Mouse (Mus musculus) left cerebral cortex, adult 2 months (tissue): Measurements from ENCODE around the gene Cdk5r2. TPM values are rescaled to one million over a fixed set of nuclear protein-coding genes. Genes with fewer than 3 reads are reported as not detected.
"Not testable (repeated sequence)": the region's sequence is repeated elsewhere in the genome, so short reads cannot be mapped to it uniquely, and the experiment has no call there.

Experiments used
- DNase-seq, 2 experiments: peaks; one replicate each; pipeline ENCODE4 v3.0.0; 2021 to 2022; ENCODE audit warnings: low spot score in 2 of 2, mixed read lengths in 1 of 2; ENCODE audit errors: extremely low spot score in 1 of 2
- H3K27ac ChIP-seq: fragments of 200-600 bp; 2 replicates; pipeline ENCODE4 v1.8.1; 2022
- H3K4me3 ChIP-seq: fragments of 200-600 bp; 2 replicates; pipeline ENCODE4 v1.8.1; 2022
- CTCF ChIP-seq: fragments of 200-600 bp; IDR thresholded peaks from 2 replicates; pipeline ENCODE4 v1.8.1; 2022; ENCODE audit warnings: antibody characterized with exemption, mild to moderate bottlenecking, moderate library complexity
- intact Hi-C: fragments of 180-260 bp; cut with DNase I; formaldehyde crosslinking; loops from one replicate; pipeline ENCODE4 v1.15.1; 2025
- total RNA-seq, 2 experiments: library from RNA; stranded (reverse); gene quantifications; 2 replicates each; pipeline ENCODE4 v1.2.3; 2021

Gene Cdk5r2
- total RNA-seq, 2 experiments from 2014 or later, result 365 to 389 TPM

GRCm38 (mm10) chr1:74817219-74817618 is 37.5 kb upstream of the Cdk5r2 start:
- intact Hi-C loops, result loop anchor here (2.0 kb wide), 1 partner anchor 40 kb away; no protein-coding TSS in a partner anchor
- no peak for TF ChIP-seq CTCF
- no peak for DNase-seq
- H3K27ac ChIP-seq, result peak overlapping the region; percentile 98
- H3K4me3 ChIP-seq, result peak overlapping the region; percentile 57

GRCm38 (mm10) chr1:74818509-74818908 is 36.2 kb upstream of the Cdk5r2 start:
- intact Hi-C loops, result no loop called here
- H3K27ac ChIP-seq, result no peak overlapping the region
- TF ChIP-seq CTCF, result no peak

GRCm38 (mm10) chr1:74823598-74823997 is 31.1 kb upstream of the Cdk5r2 start:
- peak; percentile 14 for TF ChIP-seq CTCF
- DNase-seq, intact Hi-C loops, H3K4me3 ChIP-seq: not testable (repeated sequence)
- H3K27ac ChIP-seq, result peak overlapping the region; percentile 63; the same call in 1 of the 2 replicates

More at GRCm38 (mm10) chr1:74818509-74818908, 36.2 kb upstream of the Cdk5r2 start:
- DNase-seq, result no peak
- no peak overlapping the region for H3K4me3 ChIP-seq

GRCm38 (mm10) chr1:74824518-74825302 is 30.0 kb upstream of the Cdk5r2 start:
- DNase-seq, result peak; percentile 58 to 61
- Histone ChIP-seq H3K4me3 (no peak overlapping the region), H3K27ac (peak overlapping the region; percentile 85)
- intact Hi-C loops, result no loop called here
- no peak for TF ChIP-seq CTCF

- intact Hi-C loops, result loop anchor here (1.0 kb wide), 1 partner anchor 20 kb away; no protein-coding TSS in a partner anchor
- peak; percentile 31 to 65 for DNase-seq
- H3K4me3 ChIP-seq, result no peak overlapping the region
- TF ChIP-seq CTCF, result no peak
- peak overlapping the region; percentile 84 for H3K27ac ChIP-seq
These were observed 24.7 kb upstream of the Cdk5r2 start for GRCm38 (mm10) chr1:74830061-74830460.

GRCm38 (mm10) chr1:74833255-74833654 is 21.5 kb upstream of the Cdk5r2 start:
- intact Hi-C loops, result no loop called here
- no peak overlapping the region for H3K27ac ChIP-seq
- no peak overlapping the region for H3K4me3 ChIP-seq
- no peak for TF ChIP-seq CTCF
- DNase-seq, result no peak

- no peak for TF ChIP-seq CTCF
- no peak for DNase-seq
- H3K4me3 ChIP-seq, result no peak overlapping the region
- intact Hi-C loops, result no loop called here
- H3K27ac ChIP-seq, result no peak overlapping the region
These were observed 11.6 kb upstream of the Cdk5r2 start for GRCm38 (mm10) chr1:74843090-74843489.

GRCm38 (mm10) chr1:74846341-74846740 is 8.4 kb upstream of the Cdk5r2 start:
- TF ChIP-seq CTCF, result no peak
- no peak overlapping the region for H3K4me3 ChIP-seq
- intact Hi-C loops, result no loop called here
- H3K27ac ChIP-seq, result no peak overlapping the region
- no peak for DNase-seq

GRCm38 (mm10) chr1:74848946-74849345 is 5.8 kb upstream of the Cdk5r2 start:
- no peak overlapping the region for H3K4me3 ChIP-seq
- no peak for DNase-seq
- H3K27ac ChIP-seq, result peak overlapping the region; percentile 94
- intact Hi-C loops, result no loop called here
- TF ChIP-seq CTCF, result no peak

- intact Hi-C loops, result loop anchor here (1.0 kb wide), 1 partner anchor 20 kb away; no protein-coding TSS in a partner anchor
- TF ChIP-seq CTCF, result no peak
- DNase-seq, result peak; percentile 73 to 80
- H3K27ac ChIP-seq, result peak overlapping the region; percentile 94
- peak overlapping the region; percentile 19; the same call in 1 of the 2 replicates for H3K4me3 ChIP-seq
These were observed 4.5 kb upstream of the Cdk5r2 start for GRCm38 (mm10) chr1:74850251-74850650.

- DNase-seq, result peak; percentile 45 to 53
- peak overlapping the region; percentile 94 for H3K27ac ChIP-seq
- intact Hi-C loops, result no loop called here
- peak overlapping the region; percentile 19; the same call in 1 of the 2 replicates for H3K4me3 ChIP-seq
- TF ChIP-seq CTCF, result no peak
These were observed 3.5 kb upstream of the Cdk5r2 start for GRCm38 (mm10) chr1:74851001-74851775.

GRCm38 (mm10) chr1:74855156-74855555 is 422 bp downstream of the Cdk5r2 start:
- DNase-seq, result peak in 1 of 2 experiments; percentile 43
- TF ChIP-seq CTCF, result no peak
- intact Hi-C loops, result no loop called here
- Histone ChIP-seq H3K4me3 (peak overlapping the region; percentile 80), H3K27ac (peak overlapping the region; percentile 96)
